9 mouse cellular contexts compared by ENCODE assay signal in genomic region chr1:135688686-135689085, GRCm38 (mm10). TPM values are rescaled to one million over a fixed set of nuclear protein-coding genes. Genes with fewer than 3 reads are reported as not detected.
DNase-seq lines count a peak whose midpoint lies in the region; ATAC-seq and TF ChIP-seq lines count a peak whose summit lies in the region.
"Had no signal": no experiment of that assay in that cellular context is flagged by ENCODE, and none has a peak within 500 bp of the region (broad histone marks: within the 10 kb centered on the region; RNA-seq: fewer than 3 reads in every experiment).

No protein-coding gene starts in this region.

- ATAC-seq in heart, embryonic 14.5 days (ENCODE audit: insufficient number of reproducible peaks, insufficient read depth, low FRiP score, low read depth) = no peak
- no peak for ATAC-seq in hindbrain, embryonic 12.5 days (ENCODE audit: low FRiP score)
- peak; percentile 57 for ATAC-seq in megakaryocyte progenitor cell, adult 5-6 weeks (replicated peaks; ENCODE audit: poor library complexity)
- ATAC-seq in cerebellum, adult (ENCODE audit: insufficient number of reproducible peaks, low FRiP score, low TSS enrichment) = no peak

- H3K79me2 ChIP-seq in MEL (ENCODE audit: control insufficient read depth, insufficient read depth, low read length, poor library complexity) = no peaks in the 10 kb centered on the region; the same call in 1 of the 2 replicates

- TF ChIP-seq CTCF in MEL (IDR thresholded peaks at IDR 0.05 in 2 of 3, conservative IDR thresholded peaks at IDR 0.05 in 1 of 3; ENCODE audit: control insufficient read depth in 1 of 3, insufficient read depth in 1 of 3, low read depth in 2 of 3, low read length in 3 of 3, poor library complexity in 1 of 3, severe bottlenecking in 1 of 3) = no peak

- H3K36me3 ChIP-seq in heart, embryonic 14.5 days (ENCODE audit: control insufficient read depth, insufficient read depth, low read length) = no peaks in the 10 kb centered on the region
- peaks cover 0 to 4% of the 10 kb centered on the region in 2 experiments; a peak in 2 of 4 replicates for H3K36me3 ChIP-seq in MEL (ENCODE audit: control insufficient read depth in 1 of 2, insufficient read depth in 2 of 2, low read length in 2 of 2)
- no peaks in the 10 kb centered on the region for H3K36me3 ChIP-seq in hindbrain, embryonic 12.5 days
- H3K36me3 ChIP-seq: G1E had no signal

- H3K9me3 ChIP-seq in heart, embryonic 14.5 days (ENCODE audit: control insufficient read depth, low read length) = no peaks in the 10 kb centered on the region
- no peaks in the 10 kb centered on the region for H3K9me3 ChIP-seq in MEL (replicated peaks; ENCODE audit: insufficient read depth, low read length)
- H3K9me3 ChIP-seq in hindbrain, embryonic 12.5 days (replicated peaks) = no peaks in the 10 kb centered on the region
- H3K9me3 ChIP-seq: G1E had no signal

- peak overlapping the region; percentile 52 to 67 for H3K4me3 ChIP-seq in heart, embryonic 14.5 days (ENCODE audit: control insufficient read depth in 1 of 2, insufficient read depth in 1 of 2, low read depth in 1 of 2, low read length in 2 of 2)
- peak overlapping the region; percentile 65 to 90 for H3K4me3 ChIP-seq in MEL (ENCODE audit: control insufficient read depth in 1 of 2, insufficient read depth in 1 of 2, low read depth in 2 of 2, low read length in 2 of 2)
- H3K4me3 ChIP-seq in hindbrain, embryonic 12.5 days = peak overlapping the region; percentile 74

- TF ChIP-seq EP300 in MEL (IDR thresholded peaks at IDR 0.05; ENCODE audit: low read depth in 1 of 2, low read length in 2 of 2) = no peak

- no peaks in the 10 kb centered on the region for H3K27me3 ChIP-seq in heart, embryonic 14.5 days (ENCODE audit: control insufficient read depth, insufficient read depth, low read length)
- peaks cover 0 to 2% of the 10 kb centered on the region in 2 experiments; a peak in 2 of 4 replicates for H3K27me3 ChIP-seq in MEL (ENCODE audit: control insufficient read depth in 1 of 2, insufficient read depth in 2 of 2, low read length in 2 of 2)
- peaks cover 41% of the 10 kb centered on the region for H3K27me3 ChIP-seq in hindbrain, embryonic 12.5 days

- H3K9ac ChIP-seq in heart, embryonic 14.5 days (ENCODE audit: low read length) = peak overlapping the region; percentile 75
- H3K9ac ChIP-seq in MEL (ENCODE audit: control insufficient read depth, low read depth, low read length, poor library complexity, severe bottlenecking) = peak overlapping the region; percentile 83
- no peak overlapping the region for H3K9ac ChIP-seq in hindbrain, embryonic 12.5 days

- H3K4me1 ChIP-seq in heart, embryonic 14.5 days (ENCODE audit: control insufficient read depth in 2 of 2, insufficient read depth in 2 of 2, low read length in 2 of 2) = peaks cover 20 to 30% of the 10 kb centered on the region in 2 experiments
- peaks cover 5 to 25% of the 10 kb centered on the region in 2 experiments for H3K4me1 ChIP-seq in MEL (ENCODE audit: control insufficient read depth in 1 of 2, insufficient read depth in 2 of 2, low read length in 2 of 2)
- peaks cover 28% of the 10 kb centered on the region for H3K4me1 ChIP-seq in hindbrain, embryonic 12.5 days

- DNase-seq in heart, adult 8-10 months (ENCODE audit: low spot score) = no peak
- DNase-seq in MEL (ENCODE audit: low read depth, low spot score) = peak; percentile 27
- no peak for DNase-seq in testis, postnatal 14 days (ENCODE audit: low spot score)
- DNase-seq in ovary, adult 18-20 months (ENCODE audit: low spot score) = no peak

- 16% methylated on average over 6 of the region's 6 CpGs for WGBS in heart, embryonic 14.5 days
- 7% methylated on average over 6 of the region's 6 CpGs for WGBS in hindbrain, embryonic 12.5 days

- no peak for TF ChIP-seq POLR2A in MEL (IDR thresholded peaks at IDR 0.05; ENCODE audit: control insufficient read depth in 1 of 2, insufficient read depth in 1 of 2, low read depth in 1 of 2, low read length in 2 of 2, poor library complexity in 1 of 2)

- H3K27ac ChIP-seq in heart, embryonic 14.5 days (replicated peaks in 1 of 2; ENCODE audit: control insufficient read depth in 1 of 2, insufficient read depth in 1 of 2, low read depth in 2 of 2, low read length in 2 of 2) = peak overlapping the region; percentile 83
- H3K27ac ChIP-seq in MEL (ENCODE audit: control insufficient read depth, low read depth, low read length) = no peak overlapping the region
- H3K27ac ChIP-seq in hindbrain, embryonic 12.5 days = peak overlapping the region; percentile 81; the same call in 1 of the 2 replicates

- H3K4me2 ChIP-seq in heart, embryonic 14.5 days (ENCODE audit: low read length) = peak overlapping the region; percentile 92
- H3K4me2 ChIP-seq in hindbrain, embryonic 12.5 days (replicated peaks) = peak overlapping the region; percentile 96

- TF ChIP-seq RAD21 in MEL (IDR thresholded peaks at IDR 0.05; ENCODE audit: low read depth, low read length) = no peak

TF ChIP-seq in MEL, 35 proteins besides CTCF, POLR2A, EP300 and RAD21:
- no peak for TF ChIP-seq KAT2A (conservative IDR thresholded peaks at IDR 0.05; ENCODE audit: low read depth, low read length)
- no peak for TF ChIP-seq GATA1 (IDR thresholded peaks at IDR 0.05; ENCODE audit: low read depth, low read length)
- TF ChIP-seq CHD2 (IDR thresholded peaks at IDR 0.05; ENCODE audit: low read length) = no peak
- TF ChIP-seq JUND (IDR thresholded peaks at IDR 0.05; ENCODE audit: low read depth, low read length) = no peak
- no peak for TF ChIP-seq POLR2AphosphoS2 (IDR thresholded peaks at IDR 0.05; ENCODE audit: low read length)
- TF ChIP-seq MEF2A (IDR thresholded peaks at IDR 0.05; ENCODE audit: extremely low read depth, insufficient replicate concordance, low read depth, low read length, poor library complexity, severe bottlenecking) = no peak
- no peak for TF ChIP-seq TCF12 (IDR thresholded peaks at IDR 0.05; ENCODE audit: low read depth, low read length)
- no peak for TF ChIP-seq ZC3H11A (IDR thresholded peaks at IDR 0.05; ENCODE audit: low read depth, low read length)

RNA-seq across cellular contexts. Expression of gene Csrp1, which starts 31.2 kb away (rescaled TPM):
- 133 and 220 TPM in 2 replicates for polyA plus RNA-seq in heart, embryonic 14.5 days (2014; fragmentation: Nextera tagmentation; extraction: Ambion mirVana)
- total RNA-seq in heart, adult 8-10 months (2022) = 10 to 100 TPM; 36.0 to 45.8 (median 40.9) TPM
- total RNA-seq in MEL (2012; rRNA removed) = 40.3 and 44.4 TPM in 2 replicates
- polyA plus RNA-seq in MEL (2012; ENCODE audit: insufficient read depth in 1 of 2, insufficient read length in 2 of 2, low read depth in 1 of 2, low replicate concordance in 2 of 2, missing spikeins in 1 of 2) = 10 to 100 TPM in 1 of 2 experiments, not detected in 1; 73.0 TPM
- 47.7 and 54.1 TPM in 2 replicates for polyA plus RNA-seq in hindbrain, embryonic 12.5 days (2016; fragmentation: Nextera tagmentation; extraction: Ambion mirVana)
- 103 and 106 TPM in 2 replicates for total RNA-seq in megakaryocyte progenitor cell, adult 5-6 weeks (2015)
- total RNA-seq in megakaryocyte progenitor cell, adult 5-6 weeks (2017) = 104 and 113 TPM in 2 replicates
